Mouse (Mus musculus) E14TG2a.4 (cell line): ENCODE results near the gene Pla2g10.

Experiments
- CTCF ChIP-seq: conservative IDR thresholded peaks from 2 replicates; pipeline ENCODE4 v1.5.1; 2014; ENCODE audit warnings: low read length
- NANOG ChIP-seq: IDR thresholded peaks from 2 replicates; pipeline ENCODE4 v1.6.1; 2014; ENCODE audit warnings: borderline replicate concordance, low read length, mixed read lengths
- POU5F1 ChIP-seq: IDR thresholded peaks from 2 replicates; pipeline ENCODE4 v1.6.1; 2014; ENCODE audit warnings: low read length, borderline replicate concordance

- no peak for TF ChIP-seq CTCF
- no peak for TF ChIP-seq POU5F1
- TF ChIP-seq NANOG: peak; percentile 92
These were observed 19.2 kb upstream of the Pla2g10 start for GRCm38 (mm10) chr16:13749981-13750380.
